Mouse (Mus musculus) ES-Bruce4 (cell line): ENCODE measurements around the gene Tnp2.

Experiments used
- CTCF ChIP-seq: IDR thresholded peaks from one replicate; pipeline ENCODE4 v1.8.1; 2011; ENCODE audit warnings: low read depth, low read length
- EP300 ChIP-seq: IDR thresholded peaks from 2 replicates; pipeline ENCODE4 v1.6.1; 2011; ENCODE audit warnings: low read depth, low read length; ENCODE audit not compliant: insufficient read depth
- POLR2A ChIP-seq: IDR thresholded peaks from one replicate; pipeline ENCODE4 v1.8.1; 2011; ENCODE audit warnings: low read length; ENCODE audit not compliant: insufficient read depth

- TF ChIP-seq EP300 (no peak), POLR2A (no peak), CTCF (no peak)
Observed at GRCm38 (mm10) chr16:10777579-10778160, 10.8 kb downstream of the Tnp2 start.
